Mouse (Mus musculus): ENCODE data around the gene Tmem50b.

The Tmem50b gene

GRCm38 (mm10) chr16:91565292-91565951 is 32.2 kb downstream of the Tmem50b start:
- DNase-seq (ENCODE audit: low spot score in 2 of 2), result no peak

GRCm38 (mm10) chr16:91564580-91565291 is 32.9 kb downstream of the Tmem50b start:
- DNase-seq (ENCODE audit: low spot score in 2 of 2), result no peak

- no peak for DNase-seq (ENCODE audit: low spot score in 2 of 2)
Measured at GRCm38 (mm10) chr16:91561541-91562457, 35.8 kb downstream of the Tmem50b start.

- DNase-seq (ENCODE audit: low spot score in 2 of 2), result no peak
Measured at GRCm38 (mm10) chr16:91561099-91561498, 36.5 kb downstream of the Tmem50b start.

GRCm38 (mm10) chr16:91557693-91558092 is 39.9 kb downstream of the Tmem50b start:
- peak in 1 of 2 experiments; percentile 72 for DNase-seq (ENCODE audit: low spot score in 2 of 2)

GRCm38 (mm10) chr16:91557214-91557613 is 40.4 kb downstream of the Tmem50b start:
- no peak for DNase-seq (ENCODE audit: low spot score in 2 of 2)

GRCm38 (mm10) chr16:91556659-91557058 is 40.9 kb downstream of the Tmem50b start:
- DNase-seq (ENCODE audit: low spot score in 2 of 2), result no peak

- no peak for DNase-seq (ENCODE audit: low spot score in 2 of 2)
Measured at GRCm38 (mm10) chr16:91555017-91555605, 42.5 kb downstream of the Tmem50b start.

GRCm38 (mm10) chr16:91553625-91554024 is 44.0 kb downstream of the Tmem50b start:
- no peak for DNase-seq (ENCODE audit: low spot score in 2 of 2)

- DNase-seq (ENCODE audit: low spot score in 2 of 2), result no peak
Measured at GRCm38 (mm10) chr16:91552072-91552471, 45.5 kb downstream of the Tmem50b start.

- DNase-seq (ENCODE audit: low spot score in 2 of 2), result no peak
Measured at GRCm38 (mm10) chr16:91551081-91551524, 46.5 kb downstream of the Tmem50b start.

- no peak for DNase-seq (ENCODE audit: low spot score in 2 of 2)
Measured at GRCm38 (mm10) chr16:91549616-91550015, 48.0 kb downstream of the Tmem50b start.

- no peak for DNase-seq (ENCODE audit: low spot score in 2 of 2)
Measured at GRCm38 (mm10) chr16:91548996-91549395, 48.6 kb downstream of the Tmem50b start.

GRCm38 (mm10) chr16:91548586-91548985 is 49.0 kb downstream of the Tmem50b start:
- DNase-seq (ENCODE audit: low spot score in 2 of 2), result no peak

- no peak for DNase-seq (ENCODE audit: low spot score in 2 of 2)
Measured at GRCm38 (mm10) chr16:91547974-91548373, 49.6 kb downstream of the Tmem50b start.

- peak in 1 of 2 experiments; percentile 61 for DNase-seq (ENCODE audit: low spot score in 2 of 2)
Measured at GRCm38 (mm10) chr16:91546836-91547741, 50.5 kb downstream of the Tmem50b start, which contains the start of gene Ifngr2. Ifngr2 (plus strand) TSS chr16:91547072.

- no peak for DNase-seq (ENCODE audit: low spot score in 2 of 2)
Measured at GRCm38 (mm10) chr16:91546391-91546835, 51.2 kb downstream of the Tmem50b start.

- no peak for DNase-seq (ENCODE audit: low spot score in 2 of 2)
Measured at GRCm38 (mm10) chr16:91545597-91546281, 51.9 kb downstream of the Tmem50b start.

GRCm38 (mm10) chr16:91543619-91544018 is 54.0 kb downstream of the Tmem50b start:
- DNase-seq (ENCODE audit: low spot score in 2 of 2), result no peak

- no peak for DNase-seq (ENCODE audit: low spot score in 2 of 2)
Measured at GRCm38 (mm10) chr16:91541573-91542081, 56.0 kb downstream of the Tmem50b start.

Measured in urinary bladder, postnatal 36 days (tissue).